Mouse (Mus musculus): Measurements from ENCODE around the gene Fam102a. TPM values are rescaled to one million over a fixed set of nuclear protein-coding genes. Genes with fewer than 3 reads are reported as not detected.
"Not testable (repeated sequence)": the region's sequence is repeated elsewhere in the genome, so short reads cannot be mapped to it uniquely, and the experiment has no call there.

The Fam102a gene
- total RNA-seq (2021) (10 to 100 TPM; 37.1 to 40.8 TPM), polyA plus RNA-seq (2012; rRNA removed) (40.2 and 43.1 TPM in 2 replicates)
- long read RNA-seq, full-length matches to known transcripts: 19 of 23 reads
- long read RNA-seq, partial matches to known transcripts: 3 of 23 reads
- long read RNA-seq, other reads (novel, unspliced or antisense): 1 of 23 reads

GRCm38 (mm10) chr2:32534733-32535471 is at the start of gene Fam102a:
Fam102a (plus strand) TSS chr2:32535332.
- DNase-seq: peak; percentile 99

GRCm38 (mm10) chr2:32485751-32486150 is 49.4 kb upstream of the Fam102a start:
- no peak for DNase-seq

DNA sequence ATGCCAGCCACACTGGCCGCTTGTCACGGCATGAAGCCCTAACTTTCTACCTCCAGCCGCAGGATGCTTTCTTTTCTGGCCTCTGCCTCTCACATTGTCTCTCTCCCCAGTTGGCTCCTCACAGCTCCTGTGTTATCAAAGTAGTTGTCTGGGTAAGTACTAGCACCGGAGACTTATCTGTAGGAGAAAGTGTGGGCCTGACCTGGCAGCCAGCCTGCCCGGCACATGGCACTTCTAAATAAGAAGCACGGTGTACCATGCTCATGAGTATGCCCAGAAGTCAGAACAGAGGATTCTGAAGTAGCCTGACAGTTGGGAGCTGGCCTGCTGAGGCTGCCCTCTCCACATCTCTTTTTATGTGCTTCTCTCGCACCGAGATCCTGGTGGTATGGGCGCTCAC is 49.0 kb upstream of the Fam102a start:
- DNase-seq: no peak

GRCm38 (mm10) chr2:32487124-32487623 is 48.0 kb upstream of the Fam102a start:
- peak; percentile 89 for DNase-seq

DNA sequence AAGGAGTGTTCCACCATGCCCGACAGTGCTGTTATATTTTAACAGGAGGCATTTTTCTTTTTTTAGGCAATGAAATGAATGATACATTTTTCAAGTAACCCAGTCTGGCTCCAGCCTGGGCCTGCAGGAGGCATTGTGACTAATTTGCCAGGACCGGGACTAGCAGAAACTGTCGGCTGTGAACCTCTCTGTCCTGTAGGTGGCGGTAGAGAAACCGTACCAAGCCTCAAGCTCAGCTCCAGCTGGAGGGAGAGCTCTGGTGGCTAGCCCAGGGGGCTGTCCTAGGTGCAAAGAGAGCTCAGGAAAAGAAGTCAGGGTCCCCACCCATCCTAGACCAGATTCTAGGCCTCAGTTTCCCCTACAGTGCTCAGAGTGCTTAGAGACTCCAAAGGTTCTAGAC is 46.5 kb upstream of the Fam102a start:
- DNase-seq: peak; percentile 86

- not testable (repeated sequence) for DNase-seq
Observed at GRCm38 (mm10) chr2:32490730-32491129, 44.4 kb upstream of the Fam102a start.

- DNase-seq: no peak
Observed at GRCm38 (mm10) chr2:32492661-32493060, 42.5 kb upstream of the Fam102a start.

- no peak for DNase-seq
Observed at GRCm38 (mm10) chr2:32493301-32493701, 41.8 kb upstream of the Fam102a start.

DNA sequence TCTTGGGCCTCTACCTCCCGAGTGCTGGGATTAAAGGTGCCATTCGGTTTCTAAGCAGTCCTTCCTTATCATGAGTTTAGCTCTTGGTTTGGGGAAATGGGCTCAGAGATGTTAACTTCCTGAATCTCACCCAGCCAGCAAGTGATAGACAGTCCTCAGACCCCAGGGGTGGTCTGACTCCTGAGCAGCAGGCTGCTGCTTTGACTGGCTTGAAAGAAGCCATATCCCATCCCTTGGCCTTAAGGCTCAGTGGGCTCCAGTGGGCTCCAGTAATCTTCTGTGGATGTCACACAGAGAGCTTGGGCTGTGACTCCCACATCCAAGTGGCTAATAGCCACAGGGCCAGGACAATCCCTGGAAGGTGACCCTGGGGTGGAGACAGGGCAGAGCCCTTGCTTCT is 40.6 kb upstream of the Fam102a start:
- DNase-seq: no peak

GRCm38 (mm10) chr2:32495185-32495726 is 39.9 kb upstream of the Fam102a start:
- peak; percentile 34 for DNase-seq

DNA sequence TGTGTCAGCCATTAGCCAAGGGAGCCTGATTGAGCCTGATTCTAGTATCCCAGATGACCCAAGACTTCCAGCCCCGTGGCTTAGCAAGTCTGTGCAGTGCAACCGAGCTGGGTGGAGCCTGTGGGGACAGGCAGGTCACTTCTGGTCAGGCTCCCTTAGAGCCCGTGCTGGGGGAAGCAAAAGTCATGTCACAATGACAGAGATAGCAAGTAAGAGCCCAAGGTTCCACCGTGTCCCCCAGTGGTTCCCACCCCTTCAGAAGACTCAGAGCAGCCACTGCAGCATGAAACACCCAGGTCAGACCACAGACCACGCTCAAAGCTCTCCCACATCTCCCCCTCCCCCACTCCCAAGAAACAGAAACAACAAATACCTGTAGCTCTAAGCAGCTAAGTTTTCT is 38.9 kb upstream of the Fam102a start:
- no peak for DNase-seq

- DNase-seq: no peak
Observed at GRCm38 (mm10) chr2:32499365-32499764, 35.8 kb upstream of the Fam102a start.

- no peak for DNase-seq
Observed at GRCm38 (mm10) chr2:32500461-32500860, 34.7 kb upstream of the Fam102a start.

DNA sequence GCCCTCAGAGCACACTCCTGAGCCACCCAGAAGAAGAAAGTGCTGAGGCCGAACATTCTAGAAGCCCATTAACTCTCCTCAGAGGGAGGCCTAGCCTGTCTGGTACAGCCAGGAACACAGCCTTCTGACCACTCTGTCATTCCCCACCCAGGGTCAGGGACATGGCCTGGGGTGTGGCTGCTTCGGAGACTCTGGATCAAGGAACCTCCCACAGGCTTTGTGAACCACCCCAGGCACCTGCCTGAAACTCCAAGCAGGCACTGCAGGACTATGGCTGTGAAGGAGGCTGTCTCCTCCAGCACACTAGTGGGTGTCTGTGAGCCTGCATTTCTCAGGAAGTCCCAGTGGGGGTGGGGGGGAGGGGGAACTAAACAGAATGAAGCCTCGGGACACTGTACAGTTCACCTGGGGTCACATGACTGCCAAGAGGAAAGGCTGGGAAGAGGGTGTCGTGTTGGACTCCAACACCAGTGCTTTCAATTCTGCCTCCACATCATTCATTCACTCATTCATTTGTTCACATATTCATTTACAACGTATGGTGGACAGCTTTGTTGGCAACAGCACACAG is 33.3 kb upstream of the Fam102a start:
- DNase-seq: no peak

DNA sequence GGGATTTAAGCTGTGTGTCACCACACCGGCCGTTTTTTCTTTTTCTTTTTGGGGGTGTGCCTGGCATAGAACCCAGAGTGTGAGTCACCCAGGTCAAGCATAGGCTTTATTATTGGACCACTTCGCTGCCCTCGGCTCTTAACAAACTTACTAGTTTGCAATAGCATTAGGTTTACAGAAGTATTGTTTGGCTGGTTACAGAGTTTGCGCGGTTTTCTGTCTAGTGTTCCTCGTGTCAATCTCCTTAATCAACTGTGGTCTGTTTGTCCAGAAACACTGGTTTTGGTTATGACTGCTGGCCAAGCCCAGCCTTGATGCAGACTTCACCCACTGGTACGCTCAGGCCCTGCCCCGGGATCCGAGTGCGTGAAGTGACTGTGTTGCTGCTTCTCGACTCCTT is 32.3 kb upstream of the Fam102a start:
- DNase-seq: no peak

- DNase-seq: no peak
Observed at GRCm38 (mm10) chr2:32503588-32503987, 31.5 kb upstream of the Fam102a start.

- DNase-seq: no peak
Observed at GRCm38 (mm10) chr2:32505536-32505935, 29.6 kb upstream of the Fam102a start.

- no peak for DNase-seq
Observed at GRCm38 (mm10) chr2:32506673-32507668, 28.2 kb upstream of the Fam102a start.

DNA sequence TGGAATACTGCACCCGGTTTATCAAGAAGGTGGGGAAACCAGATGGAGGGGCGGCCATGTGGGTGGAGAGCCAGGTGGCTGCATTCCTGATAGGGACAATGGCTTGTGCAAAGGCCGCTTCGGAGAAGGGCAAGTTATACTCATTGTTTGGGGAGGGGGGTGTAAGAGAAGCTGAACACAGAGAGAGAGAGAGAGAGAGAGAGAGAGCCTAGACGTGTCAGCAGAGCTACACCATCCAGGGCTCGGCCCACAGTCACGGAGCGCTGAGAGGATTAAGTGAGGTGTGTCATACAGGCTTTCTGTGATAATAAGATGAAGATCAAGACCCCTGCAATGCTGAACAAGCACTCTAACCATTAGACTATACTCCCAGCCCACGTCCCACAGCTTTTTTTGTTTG is 27.2 kb upstream of the Fam102a start:
- no peak for DNase-seq

DNA sequence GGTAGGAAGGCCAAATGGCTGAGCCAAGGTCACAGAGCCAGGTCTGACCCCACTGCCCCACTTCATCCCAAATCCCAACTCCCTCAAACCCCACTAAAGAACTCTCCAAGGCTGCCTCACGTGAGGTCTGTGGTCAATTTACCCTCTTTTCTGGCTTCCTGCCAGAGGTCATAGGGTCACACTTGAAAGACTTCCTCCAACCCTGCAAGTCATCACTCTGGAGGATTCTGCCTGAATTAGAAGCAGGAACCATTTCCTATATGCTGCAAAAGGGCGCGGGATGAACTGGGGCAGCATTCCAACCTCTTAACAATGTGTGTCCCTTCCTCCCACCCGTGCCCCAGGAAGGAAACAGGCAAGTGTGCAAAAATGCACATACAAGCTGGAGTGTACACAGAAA is 25.8 kb upstream of the Fam102a start:
- DNase-seq: peak; percentile 53

- no peak for DNase-seq
Observed at GRCm38 (mm10) chr2:32509896-32510295, 25.2 kb upstream of the Fam102a start.

DNA sequence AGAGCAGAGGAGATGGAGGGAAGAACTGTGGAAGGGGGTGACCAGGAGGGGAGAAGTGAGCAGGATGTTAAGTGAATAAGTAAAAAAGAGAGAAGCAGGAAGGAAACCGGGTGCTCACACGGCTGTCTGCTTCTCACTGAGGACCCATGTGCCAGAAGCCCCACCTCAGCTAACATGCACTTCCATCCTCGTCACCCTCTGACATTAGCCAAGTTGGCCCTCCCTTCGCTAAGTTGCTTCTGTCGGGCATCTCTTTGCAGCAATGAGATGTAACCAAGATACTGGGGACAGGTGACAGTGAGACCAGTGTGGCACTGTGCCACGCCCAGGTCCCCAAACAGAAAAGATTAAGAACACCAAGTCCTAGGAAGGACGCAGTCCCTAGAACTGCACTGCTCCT is 22.5 kb upstream of the Fam102a start:
- DNase-seq: no peak

Measured in adrenal gland, adult 2 months (tissue).